Mouse (Mus musculus) neural tube, embryonic 10.5 days (tissue): ENCODE results near the gene Myt1l.

Experiments
- DNase-seq: peaks from one replicate; pipeline ENCODE4 v3.0.0-alpha.2; 2017; ENCODE audit warnings: low spot score; ENCODE audit errors: extremely low spot score

Gene Myt1l

GRCm38 (mm10) chr12:29561222-29561621, 33.0 kb downstream of the Myt1l start:
- DNase-seq, result no peak

GRCm38 (mm10) chr12:29569311-29569710, 41.1 kb downstream of the Myt1l start:
- DNase-seq, result no peak

GRCm38 (mm10) chr12:29570351-29570750, 42.2 kb downstream of the Myt1l start:
- no peak for DNase-seq

DNA sequence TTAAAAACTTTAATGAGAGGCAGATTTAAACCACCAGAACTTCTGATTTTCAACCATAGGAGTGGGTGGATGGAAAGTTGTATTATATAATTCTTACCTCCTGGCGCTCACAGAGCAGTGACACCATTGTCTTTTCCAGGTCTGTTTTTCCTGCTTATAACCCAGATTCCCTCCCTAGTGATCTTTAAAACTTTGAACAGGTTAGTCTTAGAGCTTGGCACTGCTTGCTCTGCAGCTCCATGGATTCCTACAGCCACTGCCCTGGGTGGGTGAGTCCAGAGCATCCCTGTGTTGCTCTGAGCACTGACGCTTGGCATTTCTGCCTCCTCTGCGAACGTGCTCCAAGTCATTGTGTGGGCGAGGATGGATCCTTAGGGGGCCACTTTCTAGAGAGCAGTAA, 43.4 kb downstream of the Myt1l start:
- DNase-seq, result no peak

- no peak for DNase-seq
These were observed 65.6 kb downstream of the Myt1l start for GRCm38 (mm10) chr12:29593787-29594186.

- DNase-seq, result no peak
These were observed 71.7 kb downstream of the Myt1l start for GRCm38 (mm10) chr12:29599916-29600315.

DNA sequence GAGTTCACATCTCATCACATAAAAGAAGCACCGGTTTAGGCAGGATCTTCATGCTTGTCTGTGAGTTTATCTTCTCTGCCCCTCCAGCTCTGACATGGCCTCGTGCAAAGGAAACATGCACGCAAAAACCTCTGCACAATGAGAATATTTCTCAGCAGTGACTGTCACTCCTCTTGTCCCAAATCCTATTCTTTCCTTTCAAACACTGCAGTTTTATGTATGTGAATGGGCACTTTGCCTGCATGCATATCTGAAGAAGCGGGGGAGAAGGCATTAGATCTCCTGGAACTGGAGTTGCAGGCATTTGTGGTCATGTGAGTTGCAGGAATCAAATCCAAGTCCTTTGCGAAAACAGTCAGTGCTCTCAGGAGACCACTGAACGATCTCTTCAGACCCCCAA, 73.0 kb downstream of the Myt1l start:
- no peak for DNase-seq

DNA sequence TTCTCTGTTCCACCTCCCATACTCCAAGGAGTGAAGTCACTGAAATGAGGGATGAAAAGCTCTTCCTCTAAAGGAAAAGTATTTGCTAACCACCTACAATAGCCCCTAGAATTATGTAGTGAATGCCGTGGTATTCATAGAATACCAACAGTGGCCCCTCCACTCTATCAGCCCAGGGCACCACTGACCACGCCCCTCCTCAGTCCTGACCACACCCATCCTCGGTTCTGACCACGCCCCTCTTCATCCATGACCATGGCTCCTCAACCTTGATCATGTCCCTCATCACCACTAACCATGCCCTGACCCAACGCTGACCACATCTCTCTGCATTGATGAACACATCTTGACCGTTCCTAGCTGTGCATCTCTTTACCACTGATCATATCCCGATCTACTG, 76.5 kb downstream of the Myt1l start:
- no peak for DNase-seq

DNA sequence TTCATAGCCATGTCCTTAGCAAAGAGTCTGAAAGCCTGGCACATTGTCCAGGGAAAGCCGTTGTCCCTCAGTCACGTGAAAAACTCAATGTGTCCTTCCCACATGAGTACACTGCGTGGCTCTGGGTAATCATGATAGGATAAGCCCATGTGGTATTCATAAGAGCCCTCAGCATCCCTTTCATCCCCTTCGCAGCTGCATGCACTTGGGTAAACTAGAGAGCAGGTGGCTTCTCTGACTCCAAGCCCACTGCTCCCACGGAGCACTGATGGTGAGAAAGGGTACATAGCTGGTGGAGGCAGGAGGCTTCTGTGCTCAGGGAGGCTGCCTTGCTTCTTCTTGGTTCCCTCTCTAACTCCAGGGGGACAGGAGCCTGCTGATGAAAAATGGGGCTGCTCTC, 76.9 kb downstream of the Myt1l start:
- DNase-seq, result no peak

- DNase-seq, result no peak
These were observed 78.0 kb downstream of the Myt1l start for GRCm38 (mm10) chr12:29606221-29606620.

DNA sequence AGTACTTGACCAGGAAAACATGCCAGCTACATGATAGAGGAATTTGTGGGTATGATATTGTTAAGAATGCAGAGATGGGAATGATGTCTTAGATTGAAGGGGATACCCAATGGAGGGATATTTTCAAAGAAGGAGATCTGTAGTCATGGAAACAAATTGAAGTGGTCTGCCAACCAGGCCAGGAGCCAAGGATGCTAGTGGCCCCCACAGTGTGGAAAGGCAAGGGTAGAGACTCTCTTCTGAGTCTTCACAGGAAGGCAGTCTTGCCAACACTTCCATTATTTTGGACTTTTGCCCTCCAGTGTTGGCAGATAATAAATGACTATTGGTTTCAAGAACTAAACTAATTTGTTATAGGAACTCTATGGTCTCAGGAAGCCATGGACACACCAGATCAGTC, 89.6 kb downstream of the Myt1l start:
- DNase-seq, result no peak

GRCm38 (mm10) chr12:29621530-29621929, 93.3 kb downstream of the Myt1l start:
- DNase-seq, result no peak

DNA sequence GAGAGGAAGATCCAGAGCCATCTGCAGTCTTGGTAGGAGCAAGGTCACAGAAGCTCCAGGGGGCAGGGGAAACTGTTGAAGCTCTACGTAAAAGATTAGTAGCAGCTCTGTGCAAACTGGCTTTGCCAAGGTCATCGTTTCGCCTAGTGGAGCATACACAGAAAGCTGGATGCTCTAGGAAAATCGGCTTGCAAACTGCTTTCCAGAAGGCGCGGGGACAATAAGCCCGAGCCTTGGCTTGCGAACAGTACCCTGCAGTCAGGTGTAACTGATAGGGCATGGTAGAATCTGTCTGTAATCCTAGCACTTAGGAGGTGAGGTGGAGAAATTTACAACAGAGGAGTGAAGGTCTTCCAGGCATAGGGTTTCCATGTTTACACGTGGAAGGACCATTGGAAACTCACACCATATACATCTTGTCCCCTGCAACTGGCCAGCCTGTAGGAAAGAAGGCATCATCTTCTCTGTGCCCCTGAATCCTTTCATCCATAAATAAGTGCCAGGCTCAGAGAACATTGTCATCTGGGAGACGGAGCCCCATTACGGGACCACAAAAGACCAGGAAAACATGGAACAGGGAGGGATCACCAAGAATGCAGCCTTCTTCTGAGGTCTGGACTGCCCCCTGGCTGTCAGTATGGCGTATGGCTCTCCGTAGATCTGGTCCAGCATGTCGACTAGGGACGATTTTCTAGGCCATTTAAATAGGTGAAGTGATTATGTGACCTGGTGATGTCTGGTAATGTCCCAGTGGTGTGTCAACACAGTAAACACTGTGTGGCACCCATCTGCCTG, 100.0 kb downstream of the Myt1l start:
- peak; percentile 27 for DNase-seq

GRCm38 (mm10) chr12:29629875-29630538, 101.8 kb downstream of the Myt1l start:
- no peak for DNase-seq

GRCm38 (mm10) chr12:29634509-29634908, 106.3 kb downstream of the Myt1l start:
- DNase-seq, result no peak

DNA sequence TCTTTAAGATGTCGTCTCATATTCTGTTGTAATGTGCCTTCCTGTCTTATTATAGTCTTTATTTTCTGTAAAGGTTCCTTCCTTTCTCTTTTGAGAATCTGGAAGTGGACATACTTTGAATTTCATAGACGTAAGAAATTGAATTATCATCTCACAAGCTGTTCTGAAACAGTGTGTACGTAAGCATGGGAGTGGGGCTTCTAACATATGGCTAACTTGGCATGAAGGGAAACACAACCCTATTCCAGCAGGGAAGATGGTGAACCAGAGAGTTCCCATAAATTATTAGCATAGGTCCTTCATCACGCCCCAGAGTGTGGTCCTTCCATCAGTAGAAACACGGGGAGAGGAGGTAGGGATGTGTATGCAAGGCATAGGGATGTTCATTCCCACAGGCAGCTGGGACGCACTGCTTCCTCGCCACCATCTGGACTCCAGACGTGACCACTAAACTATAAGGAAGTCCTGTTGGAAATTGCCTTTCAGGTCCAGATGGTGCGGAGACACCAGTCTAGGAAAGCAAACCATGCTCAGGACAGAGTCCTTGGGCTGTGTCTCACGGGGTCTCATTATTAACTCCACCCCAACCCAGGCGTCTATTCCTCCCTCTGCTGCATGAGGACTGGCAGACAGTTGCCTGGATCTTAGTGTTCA, 111.5 kb downstream of the Myt1l start:
- peak; percentile 60 for DNase-seq

- DNase-seq, result no peak
These were observed 112.0 kb downstream of the Myt1l start for GRCm38 (mm10) chr12:29640201-29640600.

GRCm38 (mm10) chr12:29642915-29643314, 114.7 kb downstream of the Myt1l start:
- DNase-seq, result no peak

- DNase-seq, result no peak
These were observed 115.9 kb downstream of the Myt1l start for GRCm38 (mm10) chr12:29644091-29644490.

- DNase-seq, result no peak
These were observed 116.5 kb downstream of the Myt1l start for GRCm38 (mm10) chr12:29644721-29645120.

DNA sequence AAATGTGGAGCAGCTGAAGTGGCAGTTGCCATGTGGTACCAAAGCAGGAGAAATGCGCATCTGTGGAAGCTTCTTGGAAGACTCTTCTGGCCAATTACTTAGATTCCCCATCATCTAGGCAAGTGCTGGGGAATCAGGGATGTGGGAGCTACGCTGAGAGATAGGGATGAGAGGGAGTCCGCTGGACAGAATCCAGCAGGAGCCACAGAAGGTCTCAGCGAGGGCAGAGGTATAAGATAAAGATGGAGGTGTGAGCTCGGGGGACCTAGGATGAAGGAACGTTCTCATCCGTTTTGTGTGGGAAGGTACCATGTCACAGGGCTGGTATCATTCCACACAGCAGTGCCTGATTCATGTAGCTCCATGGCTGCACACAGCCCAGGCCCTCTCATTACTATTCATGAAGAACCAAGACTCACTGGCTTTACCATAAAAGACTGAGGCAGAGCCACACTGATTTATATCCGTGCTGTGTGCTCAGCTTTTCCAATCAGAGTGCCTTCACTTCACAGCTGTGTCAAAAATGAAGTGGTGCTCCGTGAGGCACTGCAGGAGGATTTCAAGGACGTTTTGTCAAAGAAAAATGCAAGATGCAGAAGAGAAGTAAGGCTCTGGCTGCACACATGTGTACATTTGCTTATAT, 121.4 kb downstream of the Myt1l start:
- DNase-seq, result no peak

DNA sequence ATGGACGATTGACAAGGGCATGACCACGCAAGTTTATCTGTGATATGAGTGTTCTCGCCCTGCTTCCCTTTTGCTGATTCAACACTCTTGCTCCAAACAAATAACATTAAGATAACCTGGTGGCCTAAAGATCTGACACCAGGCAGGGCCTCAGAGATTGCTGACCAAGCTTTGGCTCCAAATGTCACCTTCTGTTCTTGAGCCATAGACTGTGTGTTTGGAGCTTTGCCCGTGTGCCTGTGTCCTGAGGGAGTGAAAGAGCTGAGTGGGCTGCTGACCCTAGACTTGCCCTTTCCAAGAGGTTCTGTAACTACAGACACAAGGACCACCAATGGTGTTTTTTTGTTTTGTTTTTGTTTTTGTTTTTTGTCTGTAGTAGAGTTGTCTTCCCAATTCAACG, 124.3 kb downstream of the Myt1l start:
- no peak for DNase-seq
